Mouse (Mus musculus): Measurements from ENCODE around the gene Nat9. TPM values are rescaled to one million over a fixed set of nuclear protein-coding genes. Genes with fewer than 3 reads are reported as not detected.

Gene Nat9
- polyA plus RNA-seq, 1 experiment = 35.6 TPM

DNA sequence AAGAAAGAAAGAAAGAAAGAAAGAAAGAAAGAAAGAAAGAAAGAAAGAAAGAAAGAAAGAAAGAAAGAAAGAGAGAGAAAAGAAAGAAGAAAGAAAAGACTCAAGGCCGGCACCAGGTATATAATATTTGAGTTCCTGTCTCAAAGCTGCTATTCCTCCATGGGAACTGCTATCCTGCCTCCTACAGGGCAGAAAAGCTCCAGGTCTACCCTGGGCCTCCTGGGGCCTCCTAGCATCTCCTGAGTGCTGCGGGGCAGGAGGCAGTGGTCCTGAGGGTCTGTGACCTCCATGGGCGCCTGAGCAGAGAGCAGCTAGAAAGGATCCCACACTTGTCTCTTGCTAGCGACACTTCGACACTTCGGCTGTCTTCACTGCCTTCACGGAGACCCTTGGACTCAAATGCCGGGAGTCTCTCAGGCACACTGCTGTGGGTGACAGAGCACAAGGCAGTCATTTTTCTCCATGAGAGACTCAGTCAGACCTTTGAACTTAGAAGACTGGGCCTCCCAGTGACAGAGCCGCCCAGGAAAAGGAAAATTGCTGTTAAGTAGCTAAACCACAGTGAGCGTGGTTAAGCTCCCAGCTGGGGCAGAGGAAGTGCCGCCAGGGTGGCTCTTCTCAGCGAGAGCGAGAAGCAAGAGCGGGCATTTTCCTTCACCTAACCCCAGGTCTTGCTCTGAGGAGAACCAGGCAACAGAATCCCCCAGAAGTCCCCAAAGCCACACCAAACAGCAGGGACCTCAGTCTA, 43.7 kb upstream of the Nat9 start:
- 0 out of 2 replicates have a peak, but pooled peaks cover 3% of the 10 kb centered on the region for H3K36me3 ChIP-seq (ENCODE audit: control insufficient read depth, insufficient read depth, low read length)
- no peaks in the 10 kb centered on the region for H3K27me3 ChIP-seq (ENCODE audit: control insufficient read depth, insufficient read depth, low read length)
- TF ChIP-seq POLR2A (IDR thresholded peaks at IDR 0.05; ENCODE audit: low read depth, low read length) (no peak), CTCF (IDR thresholded peaks at IDR 0.05; ENCODE audit: extremely low read depth, insufficient read length, insufficient replicate concordance, low read depth, low read length) (no peak)
- 17% methylated on average over 14 of the region's 14 CpGs for WGBS
- peaks cover 7% of the 10 kb centered on the region for H3K4me1 ChIP-seq (ENCODE audit: control insufficient read depth, insufficient read depth, insufficient read length, low read length)
- no peak overlapping the region for H3K27ac ChIP-seq (ENCODE audit: insufficient read depth, low read depth, low read length)
- H3K4me3 ChIP-seq (ENCODE audit: low read depth, low read length) = no peak overlapping the region

DNA sequence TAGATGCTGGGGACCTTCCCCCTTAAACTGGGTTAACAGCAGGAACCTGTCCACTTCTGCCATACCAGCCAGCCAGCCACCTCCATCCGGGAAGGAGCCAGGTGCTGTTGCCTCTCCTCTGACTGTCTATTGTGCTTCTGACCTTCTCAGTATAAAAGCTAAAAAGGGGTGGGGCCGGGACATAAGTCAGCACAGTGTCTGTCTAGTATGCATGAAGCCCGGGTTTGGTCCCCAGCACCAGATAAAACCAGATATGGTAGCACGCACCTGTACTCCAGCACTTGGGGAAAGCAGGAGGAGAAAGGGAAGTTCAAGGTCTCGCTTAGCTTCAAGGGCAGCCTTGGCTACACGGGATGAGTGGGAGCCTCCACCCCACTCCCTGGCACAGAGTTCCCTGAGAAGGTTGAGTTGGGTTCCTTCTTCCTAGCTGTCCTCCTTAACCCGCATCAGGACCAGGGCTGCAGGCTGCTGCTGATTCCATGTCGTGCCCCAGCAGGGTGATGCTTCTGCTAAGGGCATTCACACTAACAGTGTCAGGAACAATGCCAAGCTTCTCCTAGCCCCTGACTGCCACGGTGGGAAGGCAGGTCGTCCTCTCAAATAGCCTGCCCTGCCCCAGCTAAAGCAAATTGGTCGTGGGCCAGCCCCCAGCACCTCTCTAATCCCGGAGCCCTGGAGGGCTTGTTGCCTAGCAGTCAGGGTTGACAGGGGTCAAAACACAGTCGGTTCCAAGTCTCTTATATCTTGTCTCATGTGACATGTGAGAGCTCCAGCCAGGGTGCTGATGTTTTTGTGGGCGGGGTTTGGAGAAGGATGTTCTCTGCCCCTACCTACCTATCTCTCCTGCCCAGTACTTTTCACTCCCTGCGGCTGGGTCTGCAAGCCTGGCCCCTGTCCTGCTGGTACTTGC, 41.6 kb upstream of the Nat9 start:
- peaks cover 7% of the 10 kb centered on the region for H3K4me1 ChIP-seq (ENCODE audit: control insufficient read depth, insufficient read depth, insufficient read length, low read length)
- 59% methylated on average over 15 of the region's 15 CpGs for WGBS
- H3K27me3 ChIP-seq (ENCODE audit: control insufficient read depth, insufficient read depth, low read length) = no peaks in the 10 kb centered on the region
- H3K36me3 ChIP-seq (ENCODE audit: control insufficient read depth, insufficient read depth, low read length) = 0 out of 2 replicates have a peak, but pooled peaks cover 1% of the 10 kb centered on the region
- H3K27ac ChIP-seq (ENCODE audit: insufficient read depth, low read depth, low read length) = no peak overlapping the region
- no peak overlapping the region for H3K4me3 ChIP-seq (ENCODE audit: low read depth, low read length)
- no peak for TF ChIP-seq CTCF (IDR thresholded peaks at IDR 0.05; ENCODE audit: extremely low read depth, insufficient read length, insufficient replicate concordance, low read depth, low read length)
- no peak for TF ChIP-seq POLR2A (IDR thresholded peaks at IDR 0.05; ENCODE audit: low read depth, low read length)

DNA sequence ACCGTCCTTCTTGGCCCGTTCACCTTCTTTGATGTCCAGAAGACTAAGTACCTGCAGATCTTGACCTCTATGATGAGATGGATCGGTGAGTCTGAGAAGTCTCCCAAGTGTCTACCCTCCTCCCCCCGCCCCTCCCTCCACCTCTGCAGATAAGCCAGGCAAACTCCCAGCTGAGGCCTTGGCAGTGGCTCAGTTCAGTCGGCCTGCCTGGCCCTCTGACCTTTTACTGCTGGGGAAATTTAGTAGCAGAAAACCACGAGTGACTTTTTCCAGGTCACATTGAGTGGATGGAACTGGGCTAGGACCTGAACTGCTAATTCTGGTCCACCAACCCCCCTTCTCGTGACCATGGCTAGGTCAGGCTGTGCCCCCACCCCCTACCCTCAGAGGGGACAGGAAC, 40.8 kb upstream of the Nat9 start:
- H3K4me1 ChIP-seq (ENCODE audit: control insufficient read depth, insufficient read depth, insufficient read length, low read length) = peaks cover 7% of the 10 kb centered on the region
- 0 out of 2 replicates have a peak, but pooled peaks cover 1% of the 10 kb centered on the region for H3K36me3 ChIP-seq (ENCODE audit: control insufficient read depth, insufficient read depth, low read length)
- H3K27me3 ChIP-seq (ENCODE audit: control insufficient read depth, insufficient read depth, low read length) = no peaks in the 10 kb centered on the region
- no peak overlapping the region for H3K4me3 ChIP-seq (ENCODE audit: low read depth, low read length)
- 61% methylated on average over 7 of the region's 7 CpGs for WGBS
- no peak for TF ChIP-seq CTCF (IDR thresholded peaks at IDR 0.05; ENCODE audit: extremely low read depth, insufficient read length, insufficient replicate concordance, low read depth, low read length)
- TF ChIP-seq POLR2A (IDR thresholded peaks at IDR 0.05; ENCODE audit: low read depth, low read length) = no peak
- H3K27ac ChIP-seq (ENCODE audit: insufficient read depth, low read depth, low read length) = no peak overlapping the region

DNA sequence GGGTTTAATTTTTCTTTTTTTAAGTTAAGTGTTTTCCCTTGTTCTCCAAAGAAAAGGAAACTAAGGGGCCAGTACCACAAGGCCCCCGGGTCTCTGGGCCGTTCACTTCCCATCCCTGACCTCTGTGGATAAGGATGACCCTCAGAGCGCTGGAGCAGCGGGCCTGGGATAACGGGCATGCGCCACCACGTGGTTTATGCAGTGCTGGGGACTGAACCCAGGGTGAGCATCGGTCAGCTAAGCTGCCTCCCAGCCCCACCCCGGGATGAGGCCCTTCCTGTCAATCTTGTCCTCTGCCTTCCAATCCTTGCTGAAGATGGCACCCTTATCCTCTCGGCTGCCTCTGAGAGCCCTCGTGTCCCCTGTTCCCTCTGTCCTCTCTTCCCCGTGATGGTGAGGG, 40.0 kb upstream of the Nat9 start:
- Histone ChIP-seq H3K4me3 (ENCODE audit: low read depth, low read length) (no peak overlapping the region), H3K36me3 (ENCODE audit: control insufficient read depth, insufficient read depth, low read length) (0 out of 2 replicates have a peak, but pooled peaks cover 1% of the 10 kb centered on the region), H3K4me1 (ENCODE audit: control insufficient read depth, insufficient read depth, insufficient read length, low read length) (peaks cover 7% of the 10 kb centered on the region), H3K27me3 (ENCODE audit: control insufficient read depth, insufficient read depth, low read length) (no peaks in the 10 kb centered on the region), H3K27ac (ENCODE audit: insufficient read depth, low read depth, low read length) (no peak overlapping the region)
- 84% methylated on average over 12 of the region's 12 CpGs for WGBS
- TF ChIP-seq CTCF (IDR thresholded peaks at IDR 0.05; ENCODE audit: extremely low read depth, insufficient read length, insufficient replicate concordance, low read depth, low read length) = no peak
- no peak for TF ChIP-seq POLR2A (IDR thresholded peaks at IDR 0.05; ENCODE audit: low read depth, low read length)

DNA sequence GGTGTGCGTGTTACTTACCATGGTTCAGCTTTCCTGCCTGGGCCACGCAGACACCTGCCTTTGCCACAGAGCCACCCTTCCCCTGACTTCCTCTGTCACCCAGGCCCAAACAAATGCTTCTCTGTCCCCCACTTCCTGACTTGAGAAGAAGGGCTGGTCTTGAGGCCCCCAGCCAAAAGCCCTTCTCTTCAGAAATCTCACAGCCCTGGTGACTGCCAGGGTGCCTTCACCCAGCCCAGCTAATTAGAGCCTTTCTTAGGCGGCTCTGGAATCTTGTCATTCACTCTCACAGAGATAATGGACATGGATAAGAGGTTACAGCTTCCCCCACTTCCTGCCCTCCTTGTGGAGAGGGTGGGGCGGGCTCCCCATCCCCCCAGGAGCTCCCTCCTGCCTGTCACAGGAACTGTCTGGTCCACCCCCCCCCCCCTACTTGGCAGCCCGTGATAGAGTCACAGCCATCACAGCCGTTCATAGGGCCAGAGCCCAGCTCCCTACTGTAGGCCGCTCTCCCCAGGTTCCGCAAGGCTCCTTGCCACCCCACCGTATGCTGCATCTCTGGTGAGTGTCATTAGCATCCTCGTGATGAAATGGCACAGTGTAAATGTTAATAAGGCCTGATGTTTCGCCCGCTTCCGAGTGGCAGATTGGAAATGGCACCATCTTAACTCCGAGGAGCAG, 39.3 kb upstream of the Nat9 start:
- Histone ChIP-seq H3K4me1 (ENCODE audit: control insufficient read depth, insufficient read depth, insufficient read length, low read length) (peaks cover 7% of the 10 kb centered on the region), H3K4me3 (ENCODE audit: low read depth, low read length) (no peak overlapping the region), H3K27ac (ENCODE audit: insufficient read depth, low read depth, low read length) (no peak overlapping the region), H3K27me3 (ENCODE audit: control insufficient read depth, insufficient read depth, low read length) (no peaks in the 10 kb centered on the region), H3K36me3 (ENCODE audit: control insufficient read depth, insufficient read depth, low read length) (0 out of 2 replicates have a peak, but pooled peaks cover 1% of the 10 kb centered on the region)
- WGBS = 78% methylated on average over 14 of the region's 14 CpGs
- TF ChIP-seq CTCF (IDR thresholded peaks at IDR 0.05; ENCODE audit: extremely low read depth, insufficient read length, insufficient replicate concordance, low read depth, low read length) = no peak
- TF ChIP-seq POLR2A (IDR thresholded peaks at IDR 0.05; ENCODE audit: low read depth, low read length) = no peak

DNA sequence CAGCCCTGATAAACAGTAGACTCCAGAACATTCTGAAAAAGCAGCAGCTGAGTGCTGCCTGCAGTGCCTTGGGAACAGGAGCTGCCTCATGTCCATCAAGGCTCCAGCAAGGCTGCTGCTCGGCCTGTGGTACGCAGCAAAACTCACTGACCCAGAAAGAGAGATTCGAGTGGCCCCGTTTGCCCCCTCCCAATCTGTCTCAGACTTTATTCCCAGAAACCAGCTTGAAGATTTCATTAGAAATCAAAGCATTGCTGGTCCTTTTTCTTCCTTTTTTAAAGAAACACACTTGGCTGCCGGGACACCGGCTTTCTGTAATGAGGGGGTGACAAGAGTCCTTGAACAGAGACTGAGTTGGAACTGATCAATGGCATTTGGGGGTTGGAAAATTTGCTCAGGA, 37.6 kb upstream of the Nat9 start:
- TF ChIP-seq POLR2A (IDR thresholded peaks at IDR 0.05; ENCODE audit: low read depth, low read length) (no peak), CTCF (IDR thresholded peaks at IDR 0.05; ENCODE audit: extremely low read depth, insufficient read length, insufficient replicate concordance, low read depth, low read length) (no peak)
- H3K4me1 ChIP-seq (ENCODE audit: control insufficient read depth, insufficient read depth, insufficient read length, low read length) = no peaks in the 10 kb centered on the region
- WGBS = 96% methylated on average over 6 of the region's 6 CpGs

More for the DNA sequence above, 37.6 kb upstream of the Nat9 start:
- H3K4me3 ChIP-seq (ENCODE audit: low read depth, low read length) = no peak overlapping the region
- no peaks in the 10 kb centered on the region for H3K27me3 ChIP-seq (ENCODE audit: control insufficient read depth, insufficient read depth, low read length)
- 0 out of 2 replicates have a peak, but pooled peaks cover 1% of the 10 kb centered on the region for H3K36me3 ChIP-seq (ENCODE audit: control insufficient read depth, insufficient read depth, low read length)
- H3K27ac ChIP-seq (ENCODE audit: insufficient read depth, low read depth, low read length) = no peak overlapping the region
